In genomic region chr2:27847851-27848435, GRCm38 (mm10) we compare ENCODE assay signal across 13 mouse cellular contexts. TPM values are rescaled to one million over a fixed set of nuclear protein-coding genes. Genes with fewer than 3 reads are reported as not detected.
DNase-seq lines count a peak whose midpoint lies in the region; ATAC-seq and TF ChIP-seq lines count a peak whose summit lies in the region.
"Had no signal": no experiment of that assay in that cellular context is flagged by ENCODE, and none has a peak within 500 bp of the region (broad histone marks: within the 10 kb centered on the region; RNA-seq: fewer than 3 reads in every experiment).

No protein-coding gene starts in this region.

- DNase-seq in heart, adult 11 months, result peak; percentile 94
- DNase-seq in heart, postnatal 14 days, result no peak
- no peak for DNase-seq in liver, postnatal 0 days
- no peak for DNase-seq in liver, embryonic 11.5 days (ENCODE audit: low spot score)
- DNase-seq in urinary bladder, postnatal 14 days (ENCODE audit: low spot score), result no peak
- no peak for DNase-seq in adrenal gland, postnatal 36 days
- DNase-seq: cerebellum, postnatal 14 days; liver, embryonic 13.5 days had no signal

- no peak overlapping the region for H3K9ac ChIP-seq in liver, postnatal 0 days (replicated peaks)
- H3K9ac ChIP-seq in liver, embryonic 11.5 days (ENCODE audit: low read depth, low read length), result no peak overlapping the region
- no peak overlapping the region for H3K9ac ChIP-seq in heart, embryonic 15.5 days
- H3K9ac ChIP-seq in stomach, embryonic 15.5 days, result no peak overlapping the region
- H3K9ac ChIP-seq: liver, embryonic 13.5 days had no signal

- no peak overlapping the region for H3K4me2 ChIP-seq in liver, postnatal 0 days (ENCODE audit: low read depth, low read length)
- no peak overlapping the region for H3K4me2 ChIP-seq in liver, embryonic 11.5 days
- H3K4me2 ChIP-seq in heart, embryonic 15.5 days, result no peak overlapping the region
- H3K4me2 ChIP-seq in stomach, embryonic 15.5 days, result no peak overlapping the region
- H3K4me2 ChIP-seq: liver, embryonic 13.5 days had no signal

- no peak overlapping the region for H3K4me3 ChIP-seq in liver, postnatal 0 days (ENCODE audit: low read depth, low read length)
- no peak overlapping the region for H3K4me3 ChIP-seq in liver, embryonic 11.5 days (ENCODE audit: low read depth, low read length)
- no peak overlapping the region for H3K4me3 ChIP-seq in heart, embryonic 15.5 days
- no peak overlapping the region for H3K4me3 ChIP-seq in stomach, embryonic 15.5 days (replicated peaks)
- H3K4me3 ChIP-seq: liver, embryonic 13.5 days had no signal

- no peaks in the 10 kb centered on the region for H3K27me3 ChIP-seq in liver, postnatal 0 days (ENCODE audit: insufficient read depth, low read length)
- no peaks in the 10 kb centered on the region for H3K27me3 ChIP-seq in liver, embryonic 11.5 days (replicated peaks; ENCODE audit: control insufficient read depth, insufficient read depth, low read length)
- no peaks in the 10 kb centered on the region for H3K27me3 ChIP-seq in heart, embryonic 15.5 days
- H3K27me3 ChIP-seq in stomach, embryonic 15.5 days (replicated peaks), result no peaks in the 10 kb centered on the region
- H3K27me3 ChIP-seq: liver, embryonic 13.5 days had no signal

- no peaks in the 10 kb centered on the region for H3K4me1 ChIP-seq in liver, postnatal 0 days (ENCODE audit: insufficient read depth)
- H3K4me1 ChIP-seq in liver, embryonic 11.5 days (replicated peaks; ENCODE audit: control insufficient read depth, insufficient read depth, low read length), result peaks cover 4% of the 10 kb centered on the region; the same call in 1 of the 2 replicates
- peaks cover 18% of the 10 kb centered on the region for H3K4me1 ChIP-seq in heart, embryonic 15.5 days (replicated peaks)
- H3K4me1 ChIP-seq in stomach, embryonic 15.5 days, result no peaks in the 10 kb centered on the region

- no peak for TF ChIP-seq EP300 in liver, postnatal 0 days (IDR thresholded peaks at IDR 0.05; ENCODE audit: low read depth)

- intact Hi-C loops in heart, postnatal 14 days (cut with DNase I), result no loop called here

- no peaks in the 10 kb centered on the region for H3K9me3 ChIP-seq in liver, postnatal 0 days (ENCODE audit: low read length)
- H3K9me3 ChIP-seq in liver, embryonic 11.5 days (ENCODE audit: control insufficient read depth, low read length), result no peaks in the 10 kb centered on the region
- H3K9me3 ChIP-seq in heart, embryonic 15.5 days (replicated peaks), result no peaks in the 10 kb centered on the region
- H3K9me3 ChIP-seq in stomach, embryonic 15.5 days, result no peaks in the 10 kb centered on the region
- H3K9me3 ChIP-seq: G1E; liver, embryonic 13.5 days had no signal

- no peak for TF ChIP-seq CTCF in liver, postnatal 0 days (IDR thresholded peaks at IDR 0.05; ENCODE audit: low read depth)

- H3K36me3 ChIP-seq in liver, postnatal 0 days (replicated peaks; ENCODE audit: insufficient read depth, low read length), result no peaks in the 10 kb centered on the region
- H3K36me3 ChIP-seq in liver, embryonic 11.5 days (ENCODE audit: control insufficient read depth, insufficient read depth, low read length), result no peaks in the 10 kb centered on the region
- H3K36me3 ChIP-seq in heart, embryonic 15.5 days, result no peaks in the 10 kb centered on the region
- no peaks in the 10 kb centered on the region for H3K36me3 ChIP-seq in stomach, embryonic 15.5 days
- H3K36me3 ChIP-seq: G1E; liver, embryonic 13.5 days had no signal

- WGBS in liver, postnatal 0 days (ENCODE audit: insufficient replicate concordance), result 57% methylated on average over 7 of the region's 7 CpGs
- WGBS in liver, embryonic 11.5 days, result 54% methylated on average over 7 of the region's 7 CpGs
- WGBS in heart, embryonic 15.5 days, result 52% methylated on average over 7 of the region's 7 CpGs
- WGBS in stomach, embryonic 15.5 days, result 58% methylated on average over 7 of the region's 7 CpGs

- ATAC-seq in liver, postnatal 0 days, result no peak
- ATAC-seq in liver, embryonic 11.5 days (replicated peaks; ENCODE audit: low FRiP score), result no peak
- ATAC-seq in heart, embryonic 15.5 days (replicated peaks; ENCODE audit: insufficient number of reproducible peaks, insufficient read depth, low FRiP score, low read depth), result no peak
- ATAC-seq in stomach, embryonic 15.5 days (ENCODE audit: insufficient read depth, low FRiP score, low read depth), result no peak
- ATAC-seq: activated CD4-positive, CD25-positive, alpha-beta regulatory T cell, adult 4 months had no signal

- H3K27ac ChIP-seq in liver, postnatal 0 days (ENCODE audit: low read depth), result peak overlapping the region; percentile 29; the same call in 1 of the 2 replicates
- H3K27ac ChIP-seq in liver, embryonic 11.5 days (ENCODE audit: low read depth, low read length), result no peak overlapping the region
- H3K27ac ChIP-seq in heart, embryonic 15.5 days, result peak overlapping the region; percentile 81
- peak overlapping the region; percentile 81 for H3K27ac ChIP-seq in stomach, embryonic 15.5 days
- H3K27ac ChIP-seq: liver, embryonic 13.5 days had no signal

RNA-seq across cellular contexts. Expression of gene Col5a1, which starts 38.3 kb away (rescaled TPM):
- total RNA-seq in heart, postnatal 14 days (2021), result 100 to 1,000 TPM; 100 to 109 TPM
- polyA plus RNA-seq in liver, postnatal 0 days (2015; fragmentation: Nextera tagmentation; extraction: Ambion mirVana), result 9.5 and 10.9 TPM in 2 replicates
- polyA plus RNA-seq in liver, embryonic 11.5 days (2014; fragmentation: Nextera tagmentation; extraction: Ambion mirVana), result 23.3 and 27.9 TPM in 2 replicates
- 71.0 and 89.5 TPM in 2 replicates for polyA plus RNA-seq in heart, embryonic 15.5 days (2015; fragmentation: Nextera tagmentation; extraction: Ambion mirVana)
- 130 and 136 TPM in 2 replicates for polyA plus RNA-seq in stomach, embryonic 15.5 days (2015; fragmentation: Nextera tagmentation; extraction: Ambion mirVana)
- total RNA-seq in adrenal gland, postnatal 36 days (2021), result 10 to 100 TPM; 51.4 to 64.3 TPM
- total RNA-seq: granulocyte monocyte progenitor cell, adult 5-6 weeks had no signal
- polyA plus RNA-seq: activated CD4-positive, CD25-positive, alpha-beta regulatory T cell, adult 4 months had no signal
